Mouse (Mus musculus) kidney, adult 2 months (tissue): Measurements from ENCODE around the gene Pappa.

Experiments used
- CTCF ChIP-seq: fragments of 200-500 bp; conservative IDR thresholded peaks from 2 replicates; pipeline ENCODE4 v1.5.1; 2011; ENCODE audit warnings: low read depth, mild to moderate bottlenecking, control low read depth, low read length, moderate library complexity, mixed read lengths; ENCODE audit not compliant: insufficient read depth, insufficient read length
- POLR2A ChIP-seq: fragments of 200-500 bp; IDR thresholded peaks from one replicate; pipeline ENCODE4 v1.6.1; 2011; ENCODE audit warnings: low read depth, low read length, control low read depth

DNA sequence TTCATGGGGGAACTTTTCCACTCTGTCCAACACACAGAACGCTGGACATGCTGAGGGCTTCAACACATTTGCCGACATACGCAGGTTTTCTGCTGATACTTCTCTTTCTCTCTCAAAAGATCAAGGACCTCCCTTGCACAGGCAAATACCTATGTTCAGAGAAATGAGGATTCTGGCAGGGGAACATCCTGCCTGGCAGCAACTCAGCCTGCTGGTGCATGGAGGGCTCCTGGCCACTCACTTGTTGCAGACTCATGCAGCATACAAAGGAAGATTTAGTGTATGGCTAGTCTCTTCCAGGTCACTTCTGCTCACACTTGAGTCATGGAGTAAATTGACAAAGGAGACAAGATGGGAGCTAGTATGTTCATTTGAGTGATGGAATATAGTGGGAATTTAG lies 34.7 kb downstream of the Pappa start:
- TF ChIP-seq CTCF (no peak), POLR2A (no peak)
